Mouse (Mus musculus) bone marrow, adult 2 months (tissue): ENCODE results near the gene Smpdl3b. TPM values are rescaled to one million over a fixed set of nuclear protein-coding genes. Genes with fewer than 3 reads are reported as not detected.
A peak's percentile ranks its signal among the peaks of the same experiment; 100 is the strongest.
"Not testable (repeated sequence)": the region's sequence is repeated elsewhere in the genome, so short reads cannot be mapped to it uniquely, and the experiment has no call there.

ENCODE experiments used
- H3K27ac ChIP-seq: fragments of 200-500 bp; 2 replicates; pipeline ENCODE4 v1.5.1; 2012; ENCODE audit warnings: low read depth, mild to moderate bottlenecking, control low read depth, inconsistent platforms, low read length; ENCODE audit not compliant: control insufficient read depth, poor library complexity, insufficient read depth
- H3K4me1 ChIP-seq: fragments of 200-500 bp; 2 replicates; pipeline ENCODE4 v1.6.1; 2011; ENCODE audit warnings: low read length; ENCODE audit not compliant: control insufficient read depth, insufficient read depth
- H3K4me3 ChIP-seq: fragments of 200-500 bp; replicated peaks from 2 replicates; pipeline ENCODE3; 2011; ENCODE audit warnings: mild to moderate bottlenecking, low read depth, low read length, control low read depth; ENCODE audit not compliant: control insufficient read depth
- CTCF ChIP-seq: fragments of 200-500 bp; IDR thresholded peaks from 2 replicates; pipeline ENCODE4 v1.5.1; 2011; ENCODE audit warnings: low read length, control low read depth; ENCODE audit not compliant: control insufficient read depth, insufficient read depth
- POLR2A ChIP-seq: fragments of 200-500 bp; IDR thresholded peaks from 2 replicates; pipeline ENCODE4 v1.6.1; 2011; ENCODE audit warnings: low read depth, mild to moderate bottlenecking, control low read depth, low read length, borderline replicate concordance; ENCODE audit not compliant: control insufficient read depth
- WGBS: fragments of 180-500 bp; shearing (Covaris S2); methylation state at CpG from one replicate; pipeline ENCODE4 v1.1.7; 2018; 5-methylcytosine and 5-hydroxymethylcytosine counted together
- polyA plus RNA-seq: library from polyadenylated mRNA; stranded (reverse); fragments of >200 nt; gene quantifications from 2 replicates; pipeline ENCODE4 v1.2.4, GENCODE M21; 2011; ENCODE audit warnings: low replicate concordance; ENCODE audit not compliant: missing spikeins, insufficient read depth, insufficient read length

Smpdl3b gene
- polyA plus RNA-seq, 1 experiment, result 1.7 TPM

DNA sequence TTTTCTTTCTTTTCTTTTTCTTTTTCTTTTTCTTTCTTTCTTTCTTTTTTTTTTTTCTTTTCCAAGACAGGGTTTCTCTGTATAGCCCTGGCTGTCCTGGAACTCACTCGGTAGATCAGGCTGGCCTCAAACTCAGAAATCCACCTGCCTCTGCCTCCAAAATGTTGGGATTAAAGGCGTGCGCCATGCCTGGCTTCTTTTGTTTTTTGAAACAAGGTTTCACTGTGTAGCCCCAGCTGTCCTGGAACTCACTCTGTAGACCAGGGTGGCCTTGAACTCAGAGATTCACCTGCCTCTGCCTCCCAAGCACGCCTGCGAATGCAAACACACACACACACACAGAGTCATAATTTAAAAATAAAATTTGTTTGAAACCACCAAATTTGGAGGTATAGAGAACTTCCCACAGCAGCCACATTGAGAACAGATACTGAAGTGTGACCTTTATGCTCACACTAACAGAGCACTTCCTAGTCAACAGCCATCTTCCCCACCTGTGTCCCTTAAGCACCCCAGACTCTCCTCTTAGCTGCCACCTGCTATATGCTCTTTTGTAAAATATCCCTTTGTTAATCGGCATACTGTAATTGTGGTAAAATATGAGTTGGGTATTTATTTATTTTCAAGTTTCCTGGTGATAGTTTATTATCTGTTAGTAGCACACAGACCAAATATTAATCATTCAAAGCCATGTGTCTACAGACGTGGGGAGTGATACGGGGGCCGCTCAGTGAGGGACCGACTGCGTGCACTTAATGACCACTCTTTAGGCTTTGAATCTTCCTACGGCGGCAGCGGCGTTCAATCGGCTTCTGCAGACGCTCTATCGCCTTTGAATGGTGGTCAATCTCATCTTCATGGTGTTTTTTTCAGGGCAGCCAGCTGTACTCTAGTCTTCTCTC is 44.4 kb upstream of the Smpdl3b start:
- TF ChIP-seq CTCF (no peak), POLR2A (no peak)
- Histone ChIP-seq H3K4me3 (peak overlapping the region; percentile 28), H3K27ac (peak overlapping the region; percentile 77), H3K4me1 (peaks cover 9% of the 10 kb centered on the region)
- WGBS, result 64% methylated on average over 18 of the region's 18 CpGs

DNA sequence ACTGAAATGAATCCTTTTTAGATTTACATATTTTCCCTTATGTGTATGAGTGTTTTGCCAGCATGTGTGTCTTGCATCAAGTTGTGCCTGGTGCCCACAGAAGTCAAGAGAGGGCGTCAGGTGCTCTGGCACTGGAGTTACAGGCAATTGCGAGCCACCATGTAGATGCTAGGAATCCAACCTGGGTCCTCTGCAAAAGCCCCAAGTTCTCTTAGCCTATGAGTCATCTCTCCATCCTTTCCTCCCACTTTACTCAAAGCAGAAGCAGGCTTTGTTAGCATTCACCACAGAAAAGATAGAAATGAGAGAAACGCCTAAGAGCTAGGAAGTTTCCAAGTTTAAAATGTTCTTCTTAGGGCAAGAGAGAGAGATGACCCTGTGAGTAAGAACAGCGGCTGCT is 42.8 kb upstream of the Smpdl3b start:
- 79% methylated on average over 4 of the region's 4 CpGs for WGBS
- no peak for TF ChIP-seq CTCF
- no peak for TF ChIP-seq POLR2A
- Histone ChIP-seq H3K4me1 (peaks cover 7% of the 10 kb centered on the region), H3K27ac (no peak overlapping the region), H3K4me3 (no peak overlapping the region)

DNA sequence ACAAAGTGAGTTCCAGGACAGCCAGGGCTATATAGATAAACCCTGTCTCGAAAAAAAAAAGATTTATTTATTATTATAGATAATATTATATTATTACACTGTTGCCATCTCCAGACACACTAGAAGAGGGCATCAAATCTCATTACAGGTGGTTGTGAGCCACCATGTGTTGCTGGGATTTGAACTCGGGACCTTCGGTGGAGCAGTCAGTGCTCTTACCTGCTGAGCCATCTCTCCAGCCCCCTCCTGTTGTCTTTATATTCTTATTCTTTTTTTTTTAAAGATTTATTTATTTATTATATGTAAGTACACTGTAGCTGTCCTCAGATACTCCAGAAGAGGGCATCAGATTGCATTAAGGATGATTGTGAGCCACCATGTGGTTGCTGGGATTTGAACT is 41.6 kb upstream of the Smpdl3b start:
- H3K27ac ChIP-seq, H3K4me3 ChIP-seq: not testable (repeated sequence)

DNA sequence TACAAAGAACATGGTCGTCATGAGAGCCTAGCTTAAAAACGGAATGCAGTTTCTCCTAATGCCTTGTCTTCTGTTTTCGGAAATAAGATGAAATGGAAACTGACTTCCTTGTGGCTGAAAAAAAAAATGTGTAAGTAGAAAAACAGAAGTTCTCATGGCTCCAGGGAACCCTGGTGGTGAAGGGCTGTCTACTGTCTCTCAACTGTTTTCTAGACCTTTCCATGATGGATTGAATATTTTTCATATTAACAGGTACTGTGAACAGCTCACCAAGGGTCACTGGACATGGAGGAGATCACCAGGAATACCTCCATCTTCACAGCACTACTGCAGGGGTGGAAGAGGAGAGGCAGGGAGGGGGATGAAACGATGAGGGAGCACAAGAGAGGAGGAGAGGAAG is 41.0 kb upstream of the Smpdl3b start:
- H3K27ac ChIP-seq, result peak overlapping the region; percentile 54
- WGBS, result 8% methylated on average over 4 of the region's 4 CpGs
- H3K4me3 ChIP-seq, result no peak overlapping the region
- peaks cover 7% of the 10 kb centered on the region for H3K4me1 ChIP-seq
- TF ChIP-seq POLR2A (no peak), CTCF (no peak)

More for the DNA sequence above, 41.6 kb upstream of the Smpdl3b start:
- 93% methylated on average over 3 of the region's 3 CpGs for WGBS
- H3K4me1 ChIP-seq, result not testable (repeated sequence)

DNA sequence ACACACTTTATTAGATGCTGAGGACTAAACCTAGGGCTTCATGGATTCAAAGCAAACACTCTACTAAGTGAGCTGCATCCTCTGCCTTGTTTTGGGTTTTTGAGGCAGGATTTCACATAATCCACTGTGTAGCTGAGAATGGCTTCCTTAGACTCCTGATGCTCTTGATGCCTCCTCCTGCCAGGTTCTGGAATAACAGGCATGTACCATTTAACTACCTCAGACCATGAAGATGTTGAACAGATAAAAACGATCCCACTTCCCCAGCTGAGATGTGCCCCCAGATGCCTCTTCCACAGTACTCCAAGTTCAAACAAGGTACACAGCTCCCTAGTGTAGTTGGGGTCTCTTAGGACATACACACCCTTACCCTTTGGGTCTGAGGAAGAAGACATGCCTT is 40.4 kb upstream of the Smpdl3b start:
- 24% methylated on average over 1 of the region's 1 CpGs for WGBS
- TF ChIP-seq CTCF (no peak), POLR2A (no peak)
- Histone ChIP-seq H3K4me1 (peaks cover 5% of the 10 kb centered on the region), H3K27ac (no peak overlapping the region), H3K4me3 (no peak overlapping the region)

DNA sequence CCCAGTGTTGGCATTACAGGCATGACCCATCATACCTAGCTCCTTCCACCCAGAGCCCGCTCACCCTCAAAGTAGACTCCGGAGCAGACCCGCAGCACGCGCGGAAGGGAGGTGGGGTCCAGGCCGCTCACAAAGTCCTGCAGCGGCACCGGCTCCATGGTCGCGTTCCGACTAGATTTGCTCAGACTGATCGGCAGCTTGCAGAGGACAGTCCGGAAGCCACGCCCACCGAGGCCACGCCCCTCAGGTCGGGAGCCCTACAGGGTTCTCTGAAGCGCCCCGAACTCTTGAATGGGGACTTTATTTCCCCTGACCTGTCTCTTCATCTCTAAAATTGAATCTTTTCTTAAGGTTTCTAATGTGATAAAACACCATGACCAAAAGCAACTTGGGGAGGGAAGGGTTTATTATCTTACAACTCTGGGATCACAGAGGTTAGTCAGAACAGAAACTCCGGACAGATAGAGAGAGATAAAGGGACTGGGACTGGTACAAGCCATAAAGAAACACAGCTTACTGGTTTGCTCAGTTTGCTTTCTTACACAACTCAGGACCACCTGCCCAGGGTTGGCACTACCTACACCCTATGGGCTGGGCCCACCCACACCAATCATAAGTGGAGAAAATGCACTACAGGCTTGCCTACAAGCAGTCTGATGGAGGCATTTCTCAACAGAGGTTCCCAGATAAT is 39.3 kb upstream of the Smpdl3b start, which contains the start of gene Themis2:
Themis2 (minus strand) TSS at position 192 of the 691 bp plus-strand sequence.
- TF ChIP-seq POLR2A, result peak; percentile 95
- no peak for TF ChIP-seq CTCF
- Histone ChIP-seq H3K4me3 (peak within 1 kb of the TSS; percentile 84), H3K4me1 (peaks cover 4% of the 10 kb centered on the region; the same call in 1 of the 2 replicates), H3K27ac (peak within 1 kb of the TSS; percentile 91)
- 1% methylated on average over 21 of the region's 21 CpGs for WGBS

DNA sequence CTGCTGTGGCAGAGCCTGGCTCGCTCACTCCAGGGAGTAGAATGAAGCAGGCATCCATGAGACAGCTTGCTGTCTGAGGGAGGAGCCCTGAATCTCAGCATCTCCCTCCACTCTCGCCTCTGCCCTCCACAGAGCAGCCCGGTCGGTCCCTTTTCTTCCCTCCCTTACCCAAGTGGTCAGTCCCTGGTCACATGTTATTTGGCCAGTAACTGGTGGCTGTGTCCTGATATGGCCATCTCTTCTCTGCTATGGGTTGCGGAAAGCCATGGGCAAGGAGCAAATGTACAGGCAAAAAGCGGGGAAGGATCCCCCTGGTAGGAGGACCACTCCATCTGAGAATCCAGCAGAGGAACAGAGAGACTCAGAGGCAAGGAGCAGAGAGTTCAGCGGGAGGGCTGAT is 38.1 kb upstream of the Smpdl3b start:
- H3K27ac ChIP-seq, result peak overlapping the region; percentile 91
- WGBS, result 52% methylated on average over 7 of the region's 7 CpGs
- peaks cover 4% of the 10 kb centered on the region; the same call in 1 of the 2 replicates for H3K4me1 ChIP-seq
- peak overlapping the region; percentile 84 for H3K4me3 ChIP-seq
- no peak for TF ChIP-seq CTCF
- no peak for TF ChIP-seq POLR2A

DNA sequence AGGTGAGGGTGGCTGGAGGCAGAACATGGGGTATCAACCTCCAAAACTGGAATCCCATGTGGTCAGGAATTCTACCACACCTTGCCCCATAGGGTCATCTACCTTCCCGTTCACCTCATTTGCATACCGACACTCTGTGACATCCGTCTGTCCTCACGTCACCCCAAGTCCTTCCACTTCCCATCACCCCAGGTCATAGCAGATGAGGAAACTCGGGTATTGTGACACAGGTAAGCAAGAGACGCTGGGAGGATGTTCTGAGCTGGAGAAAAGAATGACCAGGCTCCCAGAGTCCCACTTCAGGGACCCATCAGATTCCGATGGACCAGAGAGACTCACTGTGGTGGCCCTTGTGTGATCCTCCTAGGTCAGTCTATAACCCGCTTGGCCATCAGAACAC is 37.7 kb upstream of the Smpdl3b start:
- peak overlapping the region; percentile 91 for H3K27ac ChIP-seq
- TF ChIP-seq POLR2A, result no peak
- TF ChIP-seq CTCF, result no peak
- H3K4me3 ChIP-seq, result peak overlapping the region; percentile 84
- H3K4me1 ChIP-seq, result peaks cover 4% of the 10 kb centered on the region; the same call in 1 of the 2 replicates
- 25% methylated on average over 8 of the region's 8 CpGs for WGBS
